Mouse (Mus musculus): ENCODE measurements around the gene Hrc.

DNA sequence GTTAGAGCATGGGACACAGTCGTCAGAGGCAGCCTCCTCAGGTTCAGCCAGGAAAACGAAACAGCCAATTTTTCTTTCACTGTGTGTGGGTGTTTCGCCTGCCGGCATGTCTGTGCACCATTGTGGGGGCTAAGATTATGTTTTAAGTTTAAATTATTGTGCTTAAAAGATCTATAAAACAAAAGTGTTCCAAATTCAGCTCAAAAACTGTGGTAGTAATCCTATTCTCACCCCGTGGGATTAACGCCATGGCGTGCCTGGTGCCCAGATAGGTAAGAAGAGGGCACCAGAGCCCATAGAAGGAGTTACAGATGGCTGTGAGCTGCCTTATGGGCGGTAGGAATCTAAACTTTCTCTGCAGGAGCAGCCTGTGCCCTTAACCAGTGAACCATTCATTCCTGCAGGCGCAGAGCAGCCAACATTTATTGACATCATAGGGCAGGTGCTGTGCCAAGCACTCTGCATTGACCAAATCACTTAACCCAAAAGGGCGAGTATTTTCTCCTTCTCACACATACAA lies 19.8 kb upstream of the Hrc start:
- TF ChIP-seq CTCF (IDR thresholded peaks at IDR 0.05; ENCODE audit: extremely low read depth, insufficient read depth, low read length), result no peak
- no peak for TF ChIP-seq POLR2A (IDR thresholded peaks at IDR 0.05; ENCODE audit: extremely low read depth, insufficient read depth, low read length)
